In the genomic region with DNA sequence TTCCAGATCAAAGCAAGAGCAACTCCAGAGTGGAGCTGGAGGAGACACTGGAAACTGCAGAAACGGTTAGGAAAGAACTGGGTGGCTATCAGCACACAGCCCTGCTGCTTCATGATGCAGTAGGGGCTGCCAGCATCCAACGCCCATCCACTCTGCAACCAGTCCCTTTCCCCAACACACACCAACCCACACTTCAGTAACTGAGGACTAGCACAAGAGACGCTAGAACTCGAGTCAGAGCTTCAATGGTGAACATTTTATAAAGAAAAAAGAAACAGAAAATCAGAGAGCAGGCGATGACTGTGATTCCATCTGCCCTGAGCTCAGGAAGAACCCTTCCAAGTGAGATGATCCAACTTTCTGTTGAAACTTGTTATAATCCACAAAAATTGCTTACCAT, we compare ENCODE assay signal across 21 mouse cellular contexts. TPM values are rescaled to one million over a fixed set of nuclear protein-coding genes. Genes with fewer than 3 reads are reported as not detected.
DNase-seq lines count a peak whose midpoint lies in the region; TF ChIP-seq lines count a peak whose summit lies in the region.
"Had no signal": no experiment of that assay in that cellular context is flagged by ENCODE, and none has a peak within 500 bp of the region (broad histone marks: within the 10 kb centered on the region; RNA-seq: fewer than 3 reads in every experiment).

No protein-coding gene starts in this region.

- no peak overlapping the region; the same call in 1 of the 2 replicates for H3K4me3 ChIP-seq in gastrocnemius, adult 2 months
- H3K4me3 ChIP-seq: embryonic facial prominence, embryonic 12.5 days; forebrain, embryonic 15.5 days; heart, adult 2 months; heart, embryonic 15.5 days; hindbrain, embryonic 13.5 days had no signal

- no peak for DNase-seq in gastrocnemius, adult 2 months
- DNase-seq in gastrocnemius, postnatal 14 days: no peak
- peak; percentile 21 for DNase-seq in right cerebral cortex, postnatal 25 days
- no peak for DNase-seq in right cerebral cortex, adult 2 months (ENCODE audit: low spot score in 2 of 2)
- DNase-seq in brain, adult 2 months (ENCODE audit: low read depth, low spot score): peak; percentile 66
- peak; percentile 50 for DNase-seq in telencephalon, adult 2 months (ENCODE audit: low read depth, low spot score)
- no peak for DNase-seq in lung, postnatal 10 days
- DNase-seq: adrenal gland, adult 2 months; adrenal gland, postnatal 25 days; cerebellum, adult 8-10 months; cerebellum, postnatal 25 days; gastrocnemius, postnatal 10 days; heart, adult 2 months had no signal

- intact Hi-C loops in gastrocnemius, adult 2 months (cut with DNase I): no loop called here
- intact Hi-C loops in gastrocnemius, postnatal 14 days (cut with DNase I; ENCODE audit: low total_unique reads): no loop called here

- peak overlapping the region; percentile 60 for H3K27ac ChIP-seq in gastrocnemius, adult 2 months
- H3K27ac ChIP-seq: embryonic facial prominence, embryonic 12.5 days; forebrain, embryonic 15.5 days; heart, adult 2 months; heart, embryonic 15.5 days; hindbrain, embryonic 13.5 days; hindbrain, postnatal 0 days had no signal

- TF ChIP-seq CTCF in gastrocnemius, adult 2 months (IDR thresholded peaks at IDR 0.05): no peak

RNA-seq across cellular contexts. Expression of gene Apoh, which starts 30.6 kb away (rescaled TPM):
- under 1 TPM; 0.39 to 0.69 TPM for total RNA-seq in gastrocnemius, adult 2 months (2021)
- 1 to 10 TPM in 1 of 2 experiments, under 1 TPM in 1; 0.42 to 1.3 TPM for total RNA-seq in gastrocnemius, postnatal 14 days (2021)
- total RNA-seq: adrenal gland, postnatal 25 days; ES-E14; heart, adult 2 months; heart, postnatal 14 days; hematopoietic stem cell, adult 5-6 weeks; hindbrain, postnatal 0 days had no signal

RNA-seq across cellular contexts. Expression of gene Prkca, which starts 31.2 kb away (rescaled TPM):
- total RNA-seq in gastrocnemius, adult 2 months (2021): 10 to 100 TPM; 54.9 to 57.8 TPM
- 10 to 100 TPM; 41.4 to 42.5 TPM for total RNA-seq in gastrocnemius, postnatal 14 days (2021)

Comparison
In these comparisons a context has a peak if more than half of its experiments do, and no peak if none do; other contexts are left out.
1. DNase-seq: peak in right cerebral cortex, postnatal 25 days (single experiment), brain, adult 2 months (single experiment) and telencephalon, adult 2 months (single experiment); none in gastrocnemius, adult 2 months (single experiment), gastrocnemius, postnatal 14 days (single experiment), right cerebral cortex, adult 2 months (0 of 2) and lung, postnatal 10 days (single experiment).